Mouse (Mus musculus): Measurements from ENCODE around the gene Mtif3. TPM values are rescaled to one million over a fixed set of nuclear protein-coding genes. Genes with fewer than 3 reads are reported as not detected.
"Not testable (repeated sequence)": the region's sequence is repeated elsewhere in the genome, so short reads cannot be mapped to it uniquely, and the experiment has no call there.

Gene Mtif3
- total RNA-seq, 2 experiments from 2014 or later: 20.8 to 22.0 TPM

GRCm38 (mm10) chr5:146956678-146957077 is 6.9 kb downstream of the Mtif3 start:
- no peak for DNase-seq
- intact Hi-C loops (cut with DNase I): no loop called here

- DNase-seq: no peak
- intact Hi-C loops (cut with DNase I): no loop called here
These were observed 7.9 kb downstream of the Mtif3 start for GRCm38 (mm10) chr5:146955651-146956050.

GRCm38 (mm10) chr5:146954576-146954975 is 9.0 kb downstream of the Mtif3 start:
- no peak for DNase-seq

GRCm38 (mm10) chr5:146948508-146949088 is 15.0 kb downstream of the Mtif3 start, which contains the start of gene Gtf3a:
Gene Gtf3a, plus strand, starts transcription at chr5:146948657.
- DNase-seq: peak; percentile 83 to 84
- intact Hi-C loops (cut with DNase I): loop anchor here (10.0 kb wide), 1 partner anchor 346 kb away; no protein-coding TSS in a partner anchor

More at GRCm38 (mm10) chr5:146954576-146954975, 9.0 kb downstream of the Mtif3 start:
- intact Hi-C loops (cut with DNase I): no loop called here

- DNase-seq: no peak
- intact Hi-C loops (cut with DNase I): loop anchor here (10.0 kb wide), 1 partner anchor 347 kb away; no protein-coding TSS in a partner anchor
These were observed 15.5 kb downstream of the Mtif3 start for GRCm38 (mm10) chr5:146948041-146948507.

- no peak for DNase-seq
- intact Hi-C loops (cut with DNase I): loop anchor here (10.0 kb wide), 1 partner anchor 347 kb away; no protein-coding TSS in a partner anchor
These were observed 16.1 kb downstream of the Mtif3 start for GRCm38 (mm10) chr5:146947497-146947896.

- no peak for DNase-seq
- intact Hi-C loops (cut with DNase I): loop anchor here (10.0 kb wide), 1 partner anchor 348 kb away; no protein-coding TSS in a partner anchor
These were observed 16.9 kb downstream of the Mtif3 start for GRCm38 (mm10) chr5:146946682-146947081.

GRCm38 (mm10) chr5:146944568-146944967 is 19.0 kb downstream of the Mtif3 start:
- no peak for DNase-seq
- intact Hi-C loops (cut with DNase I): loop anchor here (10.0 kb wide), 1 partner anchor 350 kb away; no protein-coding TSS in a partner anchor

- intact Hi-C loops (cut with DNase I): loop anchor here (10.0 kb wide), 1 partner anchor 352 kb away; no protein-coding TSS in a partner anchor
These were observed 20.6 kb downstream of the Mtif3 start for GRCm38 (mm10) chr5:146942965-146943364.

GRCm38 (mm10) chr5:146941939-146942338 is 21.7 kb downstream of the Mtif3 start:
- intact Hi-C loops (cut with DNase I): loop anchor here (2.0 to 10.0 kb wide), 2 partner anchors 41 to 353 kb away; no protein-coding TSS in a partner anchor
- not testable (repeated sequence) for DNase-seq

More at GRCm38 (mm10) chr5:146942965-146943364, 20.6 kb downstream of the Mtif3 start:
- no peak for DNase-seq

GRCm38 (mm10) chr5:146940219-146940618 is 23.4 kb downstream of the Mtif3 start:
- DNase-seq: peak in 1 of 2 experiments; percentile 33

GRCm38 (mm10) chr5:146939109-146939796 is 24.3 kb downstream of the Mtif3 start:
- no peak for DNase-seq
- intact Hi-C loops (cut with DNase I): no loop called here

More at GRCm38 (mm10) chr5:146940219-146940618, 23.4 kb downstream of the Mtif3 start:
- intact Hi-C loops (cut with DNase I): loop anchor here (1.0 to 10.0 kb wide), 3 partner anchors 43 to 355 kb away; no protein-coding TSS in a partner anchor

GRCm38 (mm10) chr5:146937541-146938503 is 25.8 kb downstream of the Mtif3 start:
- no peak for DNase-seq
- intact Hi-C loops (cut with DNase I): no loop called here

- DNase-seq: no peak
- intact Hi-C loops (cut with DNase I): no loop called here
These were observed 30.1 kb downstream of the Mtif3 start for GRCm38 (mm10) chr5:146933466-146933865.

GRCm38 (mm10) chr5:146931904-146932553 is 31.6 kb downstream of the Mtif3 start:
- DNase-seq: no peak
- intact Hi-C loops (cut with DNase I): no loop called here

- DNase-seq: no peak
- intact Hi-C loops (cut with DNase I): no loop called here
These were observed 32.2 kb downstream of the Mtif3 start for GRCm38 (mm10) chr5:146931422-146931821.

- no peak for DNase-seq
- intact Hi-C loops (cut with DNase I): no loop called here
These were observed 36.9 kb downstream of the Mtif3 start for GRCm38 (mm10) chr5:146926673-146927072.

- DNase-seq: no peak
- intact Hi-C loops (cut with DNase I): no loop called here
These were observed 40.1 kb downstream of the Mtif3 start for GRCm38 (mm10) chr5:146923547-146923946.

- DNase-seq: no peak
- intact Hi-C loops (cut with DNase I): no loop called here
These were observed 42.4 kb downstream of the Mtif3 start for GRCm38 (mm10) chr5:146921224-146921623.

All from heart, postnatal 14 days (tissue).